Mouse (Mus musculus): ENCODE measurements around the gene Pnmal2. TPM values are rescaled to one million over a fixed set of nuclear protein-coding genes. Genes with fewer than 3 reads are reported as not detected.

Pnmal2 gene
- polyA plus RNA-seq, 1 experiment: 135 TPM

DNA sequence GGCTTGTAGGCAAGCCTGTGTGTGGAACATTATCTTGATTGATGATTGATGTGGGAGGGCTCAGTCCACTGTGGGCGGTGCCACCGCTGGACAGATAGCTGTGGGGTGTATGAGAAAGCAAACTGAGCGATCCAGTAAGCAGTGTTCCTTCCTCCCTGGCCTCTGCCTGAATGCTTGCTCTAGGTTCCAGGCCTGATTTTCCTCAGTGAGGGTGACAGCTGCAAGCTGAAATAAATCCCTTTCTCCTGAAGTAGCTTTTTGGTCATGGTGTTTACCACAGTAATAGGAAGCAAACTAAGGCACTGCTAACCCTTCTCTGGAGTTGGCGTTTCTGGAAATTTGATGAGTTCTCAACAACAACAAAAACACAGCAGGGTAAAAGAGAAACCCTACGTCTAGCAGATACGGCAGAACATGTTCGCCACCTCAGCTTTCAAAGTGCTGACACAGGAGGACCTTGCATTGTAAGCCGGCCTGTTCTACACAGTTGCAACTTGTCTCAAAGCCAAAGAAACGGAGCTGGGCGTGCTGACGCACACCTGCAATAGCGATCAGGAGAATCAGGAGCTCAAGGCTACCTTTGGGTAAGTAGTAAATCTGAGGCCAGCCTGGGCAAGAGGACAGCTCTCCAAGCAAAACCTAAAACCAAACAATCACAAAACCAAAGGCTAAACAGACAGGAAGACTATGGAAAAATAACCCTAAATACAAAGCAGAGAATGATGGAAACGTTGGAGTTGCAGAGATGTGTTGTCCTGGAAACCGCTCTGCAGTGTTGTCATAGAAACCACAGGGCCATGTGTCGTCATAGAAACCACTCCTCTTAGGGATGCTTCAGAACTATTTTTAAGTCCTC is 12.2 kb downstream of the Pnmal2 start:
- WGBS: 41% methylated on average over 15 of the region's 15 CpGs

DNA sequence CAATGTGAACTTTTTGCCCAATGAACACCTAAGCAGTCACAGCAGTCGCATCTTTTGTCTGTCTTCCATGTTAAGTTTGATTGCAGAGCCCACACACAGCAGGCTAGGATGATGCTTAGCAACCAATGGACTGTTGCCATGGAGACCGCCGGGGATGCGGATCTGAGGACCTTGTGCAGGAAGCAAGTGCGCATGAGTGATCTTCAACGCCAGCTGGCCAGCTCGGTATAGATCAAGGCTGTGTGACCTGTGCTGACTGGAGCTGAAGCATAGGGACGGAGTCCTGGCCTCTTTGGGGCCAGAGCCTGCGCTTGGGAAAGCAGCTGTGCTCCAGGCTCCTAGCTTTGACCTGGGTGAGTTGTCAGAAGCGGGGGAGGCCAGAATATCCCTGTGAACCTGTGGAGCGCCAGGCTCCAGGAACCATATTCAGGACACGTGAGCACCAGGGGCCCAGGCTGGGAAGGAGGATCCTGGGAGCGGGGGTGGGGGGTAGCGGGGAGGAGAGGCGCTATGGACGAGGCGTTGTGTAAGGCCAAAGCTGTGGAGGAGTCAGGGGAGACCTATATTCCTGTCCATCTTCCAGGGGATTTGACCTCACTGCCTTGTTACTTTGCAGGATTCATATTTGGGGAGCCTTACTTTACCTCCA is 15.2 kb downstream of the Pnmal2 start, which contains the start of gene Pnmal1:
Gene Pnmal1, plus strand, starts transcription at position 141 of the 649 bp plus-strand sequence.
- peaks cover 17% of the 10 kb centered on the region; the same call in 1 of the 2 replicates for H3K4me1 ChIP-seq (ENCODE audit: control insufficient read depth, insufficient read depth, low read length)
- DNase-seq: peak; percentile 88 to 92

More for the DNA sequence above, 12.2 kb downstream of the Pnmal2 start:
- TF ChIP-seq CTCF (IDR thresholded peaks at IDR 0.05; ENCODE audit: borderline replicate concordance, insufficient read depth, low read depth, low read length) (no peak), POLR2A (IDR thresholded peaks at IDR 0.05; ENCODE audit: borderline replicate concordance, insufficient read depth, low read length) (no peak)
- Histone ChIP-seq H3K27ac (ENCODE audit: insufficient read depth, low read length) (no peak overlapping the region), H3K4me3 (replicated peaks; ENCODE audit: insufficient read depth, low read depth, low read length) (no peak overlapping the region), H3K27me3 (ENCODE audit: control insufficient read depth, insufficient read depth, low read length) (no peaks in the 10 kb centered on the region), H3K4me1 (ENCODE audit: control insufficient read depth, insufficient read depth, low read length) (peaks cover 14% of the 10 kb centered on the region; the same call in 1 of the 2 replicates)
- no peak for DNase-seq

DNA sequence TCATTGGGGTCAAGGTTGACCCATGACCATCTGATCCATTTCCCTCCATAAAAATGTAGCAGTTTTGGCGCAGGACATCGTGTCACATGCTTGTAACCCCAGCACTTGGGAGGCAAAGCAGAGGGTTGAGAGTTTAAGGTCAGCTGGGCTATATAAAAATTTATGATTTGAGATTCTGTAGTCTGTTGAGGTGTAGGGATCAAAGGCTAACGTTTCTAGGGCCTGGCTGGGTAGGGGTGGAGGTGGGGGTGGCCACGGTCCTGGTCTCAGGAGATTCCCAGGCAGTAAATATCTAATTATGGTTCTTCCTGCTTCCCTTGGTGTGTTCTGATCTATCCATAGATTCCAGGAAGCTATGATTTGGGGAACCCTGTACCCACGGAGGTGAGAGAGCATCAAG is 17.2 kb downstream of the Pnmal2 start:
- no peak for DNase-seq
- 83% methylated on average over 5 of the region's 5 CpGs for WGBS
- Histone ChIP-seq H3K4me1 (ENCODE audit: control insufficient read depth, insufficient read depth, low read length) (peaks cover 16% of the 10 kb centered on the region; the same call in 1 of the 2 replicates), H3K4me3 (replicated peaks; ENCODE audit: insufficient read depth, low read depth, low read length) (no peak overlapping the region), H3K27me3 (ENCODE audit: control insufficient read depth, insufficient read depth, low read length) (no peaks in the 10 kb centered on the region), H3K27ac (ENCODE audit: insufficient read depth, low read length) (no peak overlapping the region)
- TF ChIP-seq POLR2A (IDR thresholded peaks at IDR 0.05; ENCODE audit: borderline replicate concordance, insufficient read depth, low read length) (no peak), CTCF (IDR thresholded peaks at IDR 0.05; ENCODE audit: borderline replicate concordance, insufficient read depth, low read depth, low read length) (no peak)

More for the DNA sequence above, 15.2 kb downstream of the Pnmal2 start, which contains the start of gene Pnmal1:
- H3K27me3 ChIP-seq (ENCODE audit: control insufficient read depth, insufficient read depth, low read length): no peaks in the 10 kb centered on the region
- peak within 1 kb of the TSS; percentile 61 for H3K4me3 ChIP-seq (replicated peaks; ENCODE audit: insufficient read depth, low read depth, low read length)
- H3K27ac ChIP-seq (ENCODE audit: insufficient read depth, low read length): peak within 1 kb of the TSS; percentile 57
- 2% methylated on average over 17 of the region's 17 CpGs for WGBS
- TF ChIP-seq POLR2A (IDR thresholded peaks at IDR 0.05; ENCODE audit: borderline replicate concordance, insufficient read depth, low read length): peak; percentile 71; the same call in 1 of the 2 replicates
- no peak for TF ChIP-seq CTCF (IDR thresholded peaks at IDR 0.05; ENCODE audit: borderline replicate concordance, insufficient read depth, low read depth, low read length)

DNA sequence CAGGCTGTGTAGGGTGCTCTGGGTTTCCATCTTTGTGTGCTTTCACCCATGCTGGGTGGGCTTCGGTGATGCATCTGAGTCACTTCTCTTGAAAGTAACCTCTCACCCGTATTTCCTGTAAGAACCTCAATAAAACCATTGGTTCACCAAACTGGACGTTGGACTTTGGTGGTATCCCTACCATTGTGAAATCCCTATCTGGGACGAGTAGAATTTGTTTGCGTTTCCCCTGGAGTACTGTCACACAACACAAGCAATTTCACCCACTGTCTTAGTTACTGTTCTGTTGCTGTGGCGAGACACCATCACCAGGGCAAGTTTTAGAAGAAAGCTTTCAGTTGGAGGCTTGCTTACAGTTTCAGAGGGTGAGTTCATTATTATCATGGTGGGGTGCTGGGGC is 23.9 kb downstream of the Pnmal2 start:
- no peaks in the 10 kb centered on the region for H3K27me3 ChIP-seq (ENCODE audit: control insufficient read depth, insufficient read depth, low read length)
- TF ChIP-seq POLR2A (IDR thresholded peaks at IDR 0.05; ENCODE audit: borderline replicate concordance, insufficient read depth, low read length) (no peak), CTCF (IDR thresholded peaks at IDR 0.05; ENCODE audit: borderline replicate concordance, insufficient read depth, low read depth, low read length) (no peak)
- 92% methylated on average over 6 of the region's 6 CpGs for WGBS
- no peaks in the 10 kb centered on the region for H3K4me1 ChIP-seq (ENCODE audit: control insufficient read depth, insufficient read depth, low read length)
- no peak for DNase-seq
- no peak overlapping the region for H3K4me3 ChIP-seq (replicated peaks; ENCODE audit: insufficient read depth, low read depth, low read length)
- H3K27ac ChIP-seq (ENCODE audit: insufficient read depth, low read length): no peak overlapping the region

DNA sequence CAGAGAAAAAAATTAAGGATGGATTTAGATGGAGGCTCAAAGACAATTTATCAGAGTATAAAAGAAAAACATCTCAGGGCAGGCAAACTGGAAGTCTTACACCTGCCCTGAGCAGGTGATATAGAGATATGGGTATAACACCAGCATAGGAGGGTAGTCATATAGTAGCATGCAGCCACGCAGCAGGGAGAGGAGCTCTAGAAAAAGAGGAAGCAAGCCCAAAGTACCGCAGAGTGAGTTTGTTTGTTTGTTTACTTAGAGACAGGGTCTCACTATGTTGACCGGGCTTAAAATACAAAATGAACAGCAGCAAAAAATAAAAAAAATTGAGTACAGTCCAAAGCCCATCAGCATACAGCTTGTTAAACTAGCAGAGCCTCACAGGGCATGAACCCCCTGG is 26.7 kb downstream of the Pnmal2 start:
- Histone ChIP-seq H3K4me1 (ENCODE audit: control insufficient read depth, insufficient read depth, low read length) (no peaks in the 10 kb centered on the region), H3K27me3 (ENCODE audit: control insufficient read depth, insufficient read depth, low read length) (no peaks in the 10 kb centered on the region), H3K27ac (ENCODE audit: insufficient read depth, low read length) (no peak overlapping the region), H3K4me3 (replicated peaks; ENCODE audit: insufficient read depth, low read depth, low read length) (no peak overlapping the region)
- TF ChIP-seq CTCF (IDR thresholded peaks at IDR 0.05; ENCODE audit: borderline replicate concordance, insufficient read depth, low read depth, low read length) (no peak), POLR2A (IDR thresholded peaks at IDR 0.05; ENCODE audit: borderline replicate concordance, insufficient read depth, low read length) (no peak)
- no peak for DNase-seq
- WGBS: 89% methylated on average over 3 of the region's 3 CpGs

DNA sequence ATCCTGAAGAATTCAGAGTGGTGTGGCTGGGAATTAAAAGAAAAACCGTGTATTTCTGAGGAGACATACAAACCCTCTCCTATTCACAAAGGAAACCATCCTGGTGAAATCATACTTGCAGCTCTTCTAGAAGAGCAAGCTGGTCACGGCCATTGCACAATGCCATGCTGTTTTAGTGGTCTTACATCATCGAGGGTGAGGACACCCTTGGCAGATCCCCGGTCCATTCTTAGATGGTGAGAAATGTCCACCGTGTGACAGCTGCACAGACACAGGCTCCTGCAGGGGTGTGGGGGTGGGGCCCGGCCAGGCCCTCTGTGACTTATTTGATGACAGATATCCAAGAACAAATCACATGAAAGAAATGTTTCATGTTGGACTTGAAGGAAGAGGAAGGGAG is 29.5 kb downstream of the Pnmal2 start:
- no peaks in the 10 kb centered on the region for H3K4me1 ChIP-seq (ENCODE audit: control insufficient read depth, insufficient read depth, low read length)
- TF ChIP-seq CTCF (IDR thresholded peaks at IDR 0.05; ENCODE audit: borderline replicate concordance, insufficient read depth, low read depth, low read length) (no peak), POLR2A (IDR thresholded peaks at IDR 0.05; ENCODE audit: borderline replicate concordance, insufficient read depth, low read length) (no peak)
- H3K27ac ChIP-seq (ENCODE audit: insufficient read depth, low read length): no peak overlapping the region
- WGBS: 21% methylated on average over 6 of the region's 6 CpGs
- H3K4me3 ChIP-seq (replicated peaks; ENCODE audit: insufficient read depth, low read depth, low read length): no peak overlapping the region
- no peaks in the 10 kb centered on the region for H3K27me3 ChIP-seq (ENCODE audit: control insufficient read depth, insufficient read depth, low read length)
- no peak for DNase-seq

DNA sequence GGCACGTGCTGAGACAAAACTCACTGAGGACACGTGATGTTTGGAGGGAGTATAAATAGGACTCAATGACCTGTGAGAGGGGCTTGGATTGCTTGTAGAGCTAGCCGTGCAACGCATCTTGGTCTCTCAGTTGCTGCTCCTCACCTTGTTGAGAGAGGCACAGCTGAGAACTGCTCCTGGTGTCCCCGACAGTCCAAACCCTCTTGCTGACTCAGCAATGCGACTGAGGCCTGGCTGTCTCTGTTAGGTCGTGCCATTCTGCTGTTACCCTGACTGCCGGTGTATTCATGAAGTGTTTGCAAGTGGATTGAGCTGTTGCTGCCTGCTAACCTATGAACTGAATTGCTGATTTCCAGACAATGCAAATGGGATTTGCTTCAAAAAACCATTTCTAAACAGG is 31.8 kb downstream of the Pnmal2 start:
- no peak overlapping the region for H3K27ac ChIP-seq (ENCODE audit: insufficient read depth, low read length)
- 67% methylated on average over 8 of the region's 8 CpGs for WGBS
- TF ChIP-seq POLR2A (IDR thresholded peaks at IDR 0.05; ENCODE audit: borderline replicate concordance, insufficient read depth, low read length) (no peak), CTCF (IDR thresholded peaks at IDR 0.05; ENCODE audit: borderline replicate concordance, insufficient read depth, low read depth, low read length) (no peak)
- DNase-seq: no peak
- H3K4me1 ChIP-seq (ENCODE audit: control insufficient read depth, insufficient read depth, low read length): peaks cover 3% of the 10 kb centered on the region; the same call in 1 of the 2 replicates
- H3K27me3 ChIP-seq (ENCODE audit: control insufficient read depth, insufficient read depth, low read length): no peaks in the 10 kb centered on the region
- no peak overlapping the region for H3K4me3 ChIP-seq (replicated peaks; ENCODE audit: insufficient read depth, low read depth, low read length)
